Mouse (Mus musculus) limb, embryonic 11.5 days (tissue): ENCODE data around the gene Gstm1. TPM values are rescaled to one million over a fixed set of nuclear protein-coding genes. Genes with fewer than 3 reads are reported as not detected.
"Not testable (repeated sequence)": the region's sequence is repeated elsewhere in the genome, so short reads cannot be mapped to it uniquely, and the experiment has no call there.

Source experiments
- ATAC-seq: fragments of 200-750 bp; cut with Nextera tagmentation; 2 replicates; pipeline ENCODE4 v1.8.0; 2017; ENCODE audit warnings: low read depth; ENCODE audit not compliant: insufficient number of reproducible peaks, low FRiP score, low TSS enrichment
- DNase-seq: peaks from one replicate; pipeline ENCODE4 v3.0.0-alpha.2; 2015; ENCODE audit warnings: low spot score
- H3K27ac ChIP-seq: fragments of 300-500 bp; sonication (generic); replicated peaks from 2 replicates; pipeline ENCODE4 v1.5.1; 2014; ENCODE audit warnings: low read depth, mild to moderate bottlenecking, low read length
- H3K27me3 ChIP-seq: fragments of 300-500 bp; sonication (generic); 2 replicates; pipeline ENCODE4 v1.6.1; 2014; ENCODE audit warnings: mild to moderate bottlenecking, low read length, mixed read lengths; ENCODE audit not compliant: control insufficient read depth, insufficient read depth
- H3K36me3 ChIP-seq: fragments of 300-500 bp; sonication (generic); 2 replicates; pipeline ENCODE4 v1.6.1; 2014; ENCODE audit warnings: mild to moderate bottlenecking, low read length, moderate library complexity, mixed read lengths; ENCODE audit not compliant: control insufficient read depth, insufficient read depth
- H3K4me1 ChIP-seq: fragments of 300-500 bp; sonication (generic); 2 replicates; pipeline ENCODE4 v1.6.1; 2014; ENCODE audit warnings: low read length, mixed read lengths; ENCODE audit not compliant: control insufficient read depth, insufficient read depth
- H3K4me2 ChIP-seq: fragments of 300-500 bp; sonication (generic); 2 replicates; pipeline ENCODE4 v1.6.1; 2014; ENCODE audit warnings: low read depth, mild to moderate bottlenecking, moderate library complexity; ENCODE audit not compliant: severe bottlenecking
- H3K4me3 ChIP-seq: fragments of 300-500 bp; sonication (generic); 2 replicates; pipeline ENCODE4 v1.5.1; 2014; ENCODE audit warnings: low read depth, low read length
- H3K9ac ChIP-seq: fragments of 300-500 bp; sonication (generic); 2 replicates; pipeline ENCODE4 v1.6.1; 2014; ENCODE audit warnings: mild to moderate bottlenecking, low read length
- H3K9me3 ChIP-seq: fragments of 300-500 bp; sonication (generic); 2 replicates; pipeline ENCODE4 v1.6.1; 2016; ENCODE audit warnings: low read length; ENCODE audit not compliant: control insufficient read depth
- WGBS: fragments of 180-500 bp; shearing (Covaris S2); extraction: QIAGEN DNeasy Blood & Tissue Kit; methylation state at CpG from one replicate; pipeline ENCODE4 v1.1.7; 2014; 5-methylcytosine and 5-hydroxymethylcytosine counted together
- polyA plus RNA-seq: library from polyadenylated mRNA; unstranded; fragments of >200 nt; fragmentation: Nextera tagmentation; extraction: Ambion mirVana; gene quantifications from 2 replicates; pipeline ENCODE4 v1.2.1, GENCODE M21; 2014

Gstm1 gene
- polyA plus RNA-seq, 1 experiment from 2014 or later: 33.9 TPM

- H3K4me3 ChIP-seq: no peak overlapping the region
- 0 out of 2 replicates have a peak, but pooled peaks cover 4% of the 10 kb centered on the region for H3K4me1 ChIP-seq
- ATAC-seq (no peak), DNase-seq (no peak)
- no peak overlapping the region for H3K4me2 ChIP-seq
- no peak overlapping the region for H3K27ac ChIP-seq
- H3K27me3 ChIP-seq: no peaks in the 10 kb centered on the region
- no peak overlapping the region for H3K9ac ChIP-seq
- no peaks in the 10 kb centered on the region for H3K36me3 ChIP-seq
- no peaks in the 10 kb centered on the region for H3K9me3 ChIP-seq
- WGBS: 87% methylated on average over 6 of the region's 6 CpGs
Measured at GRCm38 (mm10) chr3:108022650-108023049, 4.9 kb upstream of the Gstm1 start.

- not testable (repeated sequence) for H3K27me3 ChIP-seq, H3K36me3 ChIP-seq, H3K4me1 ChIP-seq, ATAC-seq, H3K9ac ChIP-seq, H3K4me2 ChIP-seq, H3K27ac ChIP-seq, H3K9me3 ChIP-seq, DNase-seq, H3K4me3 ChIP-seq
- 76% methylated on average over 11 of the region's 11 CpGs for WGBS
Measured at GRCm38 (mm10) chr3:108020351-108021022, 2.7 kb upstream of the Gstm1 start.

GRCm38 (mm10) chr3:108019226-108019625 lies 1.5 kb upstream of the Gstm1 start:
- not testable (repeated sequence) for H3K4me3 ChIP-seq, DNase-seq, H3K4me2 ChIP-seq, H3K27ac ChIP-seq, H3K36me3 ChIP-seq, ATAC-seq, H3K9ac ChIP-seq, H3K27me3 ChIP-seq, H3K9me3 ChIP-seq, H3K4me1 ChIP-seq
- WGBS: 75% methylated on average over 3 of the region's 3 CpGs

GRCm38 (mm10) chr3:108018190-108018820 lies 532 bp upstream of the Gstm1 start:
- DNase-seq: peak; percentile 23
- ATAC-seq: 0 out of 2 replicates have a peak, but pooled peaks have one; percentile 11
- Histone ChIP-seq H3K4me3 (peak overlapping the region; percentile 21; the same call in 1 of the 2 replicates), H3K36me3 (no peaks in the 10 kb centered on the region), H3K9ac (peak overlapping the region; percentile 35; the same call in 1 of the 2 replicates), H3K27me3 (no peaks in the 10 kb centered on the region), H3K27ac (no peak overlapping the region), H3K4me1 (0 out of 2 replicates have a peak, but pooled peaks cover 4% of the 10 kb centered on the region), H3K9me3 (no peaks in the 10 kb centered on the region), H3K4me2 (peak overlapping the region; percentile 57)
- WGBS: 34% methylated on average over 14 of the region's 14 CpGs

GRCm38 (mm10) chr3:108016468-108016867 lies 1.3 kb downstream of the Gstm1 start:
- H3K9me3 ChIP-seq, H3K27me3 ChIP-seq, ATAC-seq, H3K27ac ChIP-seq, H3K4me1 ChIP-seq, H3K36me3 ChIP-seq, H3K4me2 ChIP-seq, DNase-seq, H3K9ac ChIP-seq, H3K4me3 ChIP-seq: not testable (repeated sequence)
- 87% methylated on average over 5 of the region's 5 CpGs for WGBS

GRCm38 (mm10) chr3:108014974-108015346 lies 2.8 kb downstream of the Gstm1 start:
- no peaks in the 10 kb centered on the region for H3K27me3 ChIP-seq
- WGBS: 91% methylated on average over 2 of the region's 2 CpGs
- DNase-seq: no peak
- no peak overlapping the region for H3K4me3 ChIP-seq
- ATAC-seq: no peak
- H3K4me1 ChIP-seq: 0 out of 2 replicates have a peak, but pooled peaks cover 4% of the 10 kb centered on the region
- H3K36me3 ChIP-seq: no peaks in the 10 kb centered on the region
- no peak overlapping the region for H3K9ac ChIP-seq
- no peak overlapping the region for H3K27ac ChIP-seq
- no peaks in the 10 kb centered on the region for H3K9me3 ChIP-seq
- H3K4me2 ChIP-seq: no peak overlapping the region

- Histone ChIP-seq H3K9ac (no peak overlapping the region), H3K36me3 (no peaks in the 10 kb centered on the region), H3K9me3 (no peaks in the 10 kb centered on the region), H3K4me3 (no peak overlapping the region), H3K27ac (no peak overlapping the region), H3K4me2 (no peak overlapping the region), H3K27me3 (no peaks in the 10 kb centered on the region), H3K4me1 (0 out of 2 replicates have a peak, but pooled peaks cover 4% of the 10 kb centered on the region)
- WGBS: 90% methylated on average over 7 of the region's 8 CpGs
- DNase-seq (no peak), ATAC-seq (no peak)
Measured at GRCm38 (mm10) chr3:108014098-108014973, 3.4 kb downstream of the Gstm1 start.

GRCm38 (mm10) chr3:108013331-108013871 lies 4.4 kb downstream of the Gstm1 start:
- Histone ChIP-seq H3K27ac (no peak overlapping the region), H3K27me3 (no peaks in the 10 kb centered on the region), H3K4me1 (0 out of 2 replicates have a peak, but pooled peaks cover 2% of the 10 kb centered on the region), H3K4me3 (no peak overlapping the region), H3K4me2 (no peak overlapping the region), H3K9ac (no peak overlapping the region), H3K36me3 (no peaks in the 10 kb centered on the region), H3K9me3 (no peaks in the 10 kb centered on the region)
- WGBS: 85% methylated on average over 4 of the region's 4 CpGs
- ATAC-seq (no peak), DNase-seq (no peak)
